Mouse (Mus musculus) liver, embryonic 13.5 days (tissue): Measurements from ENCODE around the gene Kif16b. TPM values are rescaled to one million over a fixed set of nuclear protein-coding genes. Genes with fewer than 3 reads are reported as not detected.

Experiments
- ATAC-seq: fragments of 200-750 bp; cut with Nextera tagmentation; 2 replicates; pipeline ENCODE4 v1.8.0; 2017; ENCODE audit warnings: low read depth, mild to moderate bottlenecking, moderate number of reproducible peaks, moderate library complexity
- DNase-seq: peaks from one replicate; pipeline ENCODE4 v3.0.0; 2022
- H3K27ac ChIP-seq: fragments of 300-500 bp; sonication (generic); 2 replicates; pipeline ENCODE4 v1.5.1; 2015; ENCODE audit warnings: moderate library complexity, mild to moderate bottlenecking, inconsistent platforms
- H3K27me3 ChIP-seq: fragments of 300-500 bp; sonication (generic); 2 replicates; pipeline ENCODE4 v1.6.1; 2015; ENCODE audit warnings: mild to moderate bottlenecking, inconsistent platforms
- H3K36me3 ChIP-seq: fragments of 300-500 bp; sonication (generic); 2 replicates; pipeline ENCODE4 v1.6.1; 2015; ENCODE audit warnings: mild to moderate bottlenecking, inconsistent platforms
- H3K4me1 ChIP-seq: fragments of 300-500 bp; sonication (generic); replicated peaks from 2 replicates; pipeline ENCODE4 v1.6.1; 2015; ENCODE audit warnings: inconsistent platforms
- H3K4me2 ChIP-seq: fragments of 300-500 bp; sonication (generic); 2 replicates; pipeline ENCODE4 v1.6.1; 2015; ENCODE audit warnings: inconsistent platforms, mild to moderate bottlenecking, moderate library complexity
- H3K4me3 ChIP-seq: fragments of 300-500 bp; sonication (generic); replicated peaks from 2 replicates; pipeline ENCODE4 v1.5.1; 2015; ENCODE audit warnings: mild to moderate bottlenecking, inconsistent platforms
- H3K9ac ChIP-seq: fragments of 300-500 bp; sonication (generic); 2 replicates; pipeline ENCODE4 v1.6.1; 2015; ENCODE audit warnings: mild to moderate bottlenecking, inconsistent platforms
- H3K9me3 ChIP-seq: fragments of 300-500 bp; sonication (generic); replicated peaks from 2 replicates; pipeline ENCODE4 v1.6.1; 2016; ENCODE audit warnings: inconsistent platforms
- WGBS: fragments of 180-500 bp; shearing (Covaris S2); methylation state at CpG from one replicate; pipeline ENCODE4 v1.1.7; 2015; ENCODE audit not compliant: insufficient replicate concordance; 5-methylcytosine and 5-hydroxymethylcytosine counted together
- polyA plus RNA-seq: library from polyadenylated mRNA; unstranded; fragments of >200 nt; fragmentation: Nextera tagmentation; extraction: Ambion mirVana; gene quantifications from 2 replicates; pipeline ENCODE4 v1.2.1, GENCODE M21; 2015

Kif16b gene
- polyA plus RNA-seq, 1 experiment from 2014 or later: 2.9 TPM

DNA sequence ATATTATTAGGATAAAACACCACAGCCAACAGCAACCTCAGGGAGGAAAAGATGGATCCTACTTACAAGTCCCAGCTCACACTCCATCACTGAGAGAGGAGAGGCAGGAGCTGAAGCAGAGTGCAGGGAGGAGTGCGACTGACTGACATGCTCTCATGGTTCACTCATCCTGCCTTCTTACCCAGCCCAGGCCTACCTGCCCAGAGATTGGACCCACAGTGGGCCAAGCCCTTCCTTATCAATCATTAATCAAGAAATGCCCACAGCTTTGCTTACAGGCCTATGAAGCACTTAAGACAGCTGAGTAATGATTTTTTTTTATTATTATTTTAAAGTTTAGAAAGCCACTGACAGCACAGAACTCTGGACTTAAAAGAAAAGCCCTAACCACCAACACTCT, 7.6 kb downstream of the Kif16b start:
- H3K36me3 ChIP-seq: no peaks in the 10 kb centered on the region
- no peak for ATAC-seq
- no peak overlapping the region for H3K9ac ChIP-seq

DNA sequence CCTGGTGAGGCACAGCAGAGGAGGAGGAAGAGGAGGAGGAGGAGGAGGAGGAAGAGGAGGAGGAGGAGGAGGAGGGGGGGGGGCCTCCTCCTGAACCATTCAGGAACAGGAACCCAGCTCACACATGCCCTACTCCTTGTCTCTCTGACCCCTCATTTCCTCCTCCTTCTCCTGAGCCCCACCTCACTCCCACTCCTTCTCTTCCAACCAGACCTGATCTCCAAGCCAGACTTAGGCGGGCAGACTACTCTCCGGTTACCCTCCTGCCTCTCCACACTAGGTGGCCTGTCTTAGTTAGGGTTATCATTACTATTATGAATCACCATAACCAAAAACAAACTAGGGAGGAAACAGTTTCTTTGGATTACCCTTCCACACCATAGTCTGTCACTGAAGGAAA, 10.0 kb downstream of the Kif16b start:
- 59% methylated on average over 2 of the region's 2 CpGs for WGBS
- DNase-seq (no peak), ATAC-seq (peak; percentile 12; the same call in 1 of the 2 replicates)
- H3K9me3 ChIP-seq: no peaks in the 10 kb centered on the region
- H3K27ac ChIP-seq: no peak overlapping the region
- no peaks in the 10 kb centered on the region for H3K27me3 ChIP-seq
- H3K4me2 ChIP-seq: no peak overlapping the region
- H3K36me3 ChIP-seq: no peaks in the 10 kb centered on the region
- H3K4me1 ChIP-seq: no peaks in the 10 kb centered on the region
- no peak overlapping the region for H3K9ac ChIP-seq
- H3K4me3 ChIP-seq: no peak overlapping the region

More for the DNA sequence above, 7.6 kb downstream of the Kif16b start:
- H3K4me1 ChIP-seq: no peaks in the 10 kb centered on the region
- H3K9me3 ChIP-seq: no peaks in the 10 kb centered on the region
- H3K4me3 ChIP-seq: no peak overlapping the region
- H3K27me3 ChIP-seq: no peaks in the 10 kb centered on the region
- H3K4me2 ChIP-seq: no peak overlapping the region
- 71% methylated on average over 1 of the region's 1 CpGs for WGBS
- H3K27ac ChIP-seq: no peak overlapping the region
- no peak for DNase-seq

DNA sequence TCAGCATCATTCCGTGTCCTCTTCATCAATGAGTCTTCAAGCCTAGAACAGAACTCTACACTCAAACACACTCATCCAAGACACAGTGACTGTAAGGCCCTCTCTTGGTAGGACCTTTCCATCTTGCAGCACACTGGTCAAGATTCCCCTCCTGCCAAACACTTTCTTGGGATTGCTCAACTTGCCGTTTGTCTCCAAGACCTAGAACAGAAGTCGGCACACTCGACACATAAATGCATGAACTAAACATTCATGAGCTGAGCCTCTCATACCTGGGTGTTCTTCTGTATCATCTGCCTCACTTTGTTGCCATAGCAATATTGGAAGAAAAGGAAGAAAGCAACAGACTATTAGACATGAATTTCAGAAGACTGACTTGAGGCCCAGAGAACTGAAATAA, 16.9 kb downstream of the Kif16b start:
- no peak overlapping the region for H3K4me2 ChIP-seq
- no peak for ATAC-seq
- H3K36me3 ChIP-seq: no peaks in the 10 kb centered on the region
- 83% methylated on average over 4 of the region's 4 CpGs for WGBS
- no peak for DNase-seq
- H3K4me3 ChIP-seq: no peak overlapping the region
- H3K4me1 ChIP-seq: peaks cover 19% of the 10 kb centered on the region
- H3K27ac ChIP-seq: no peak overlapping the region
- H3K9ac ChIP-seq: no peak overlapping the region
- no peaks in the 10 kb centered on the region for H3K9me3 ChIP-seq
- H3K27me3 ChIP-seq: no peaks in the 10 kb centered on the region

DNA sequence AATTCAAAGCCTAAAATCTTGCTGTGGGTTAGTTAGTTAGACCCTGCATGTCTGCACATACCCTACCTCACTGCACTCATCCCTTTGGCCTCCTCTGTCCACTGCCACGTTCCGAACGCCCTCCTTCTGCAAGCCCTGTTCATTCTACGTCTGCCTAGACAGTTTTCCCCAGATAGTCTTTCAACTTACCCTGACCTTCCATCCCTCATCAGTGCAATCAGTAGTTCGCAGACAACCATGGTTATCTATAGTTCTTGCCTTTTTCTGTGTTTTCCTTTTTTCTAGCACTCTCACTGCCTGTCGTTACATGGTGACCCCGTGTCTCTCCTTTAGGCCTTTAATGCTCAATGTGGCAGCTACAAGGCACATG, 17.7 kb downstream of the Kif16b start:
- DNase-seq (no peak), ATAC-seq (0 out of 2 replicates have a peak, but pooled peaks have one; percentile 16)
- no peak overlapping the region for H3K9ac ChIP-seq
- H3K27ac ChIP-seq: no peak overlapping the region
- H3K4me1 ChIP-seq: peaks cover 23% of the 10 kb centered on the region
- no peaks in the 10 kb centered on the region for H3K36me3 ChIP-seq
- WGBS: 33% methylated on average over 7 of the region's 7 CpGs
- no peaks in the 10 kb centered on the region for H3K27me3 ChIP-seq
- no peaks in the 10 kb centered on the region for H3K9me3 ChIP-seq
- H3K4me2 ChIP-seq: no peak overlapping the region
- no peak overlapping the region for H3K4me3 ChIP-seq

DNA sequence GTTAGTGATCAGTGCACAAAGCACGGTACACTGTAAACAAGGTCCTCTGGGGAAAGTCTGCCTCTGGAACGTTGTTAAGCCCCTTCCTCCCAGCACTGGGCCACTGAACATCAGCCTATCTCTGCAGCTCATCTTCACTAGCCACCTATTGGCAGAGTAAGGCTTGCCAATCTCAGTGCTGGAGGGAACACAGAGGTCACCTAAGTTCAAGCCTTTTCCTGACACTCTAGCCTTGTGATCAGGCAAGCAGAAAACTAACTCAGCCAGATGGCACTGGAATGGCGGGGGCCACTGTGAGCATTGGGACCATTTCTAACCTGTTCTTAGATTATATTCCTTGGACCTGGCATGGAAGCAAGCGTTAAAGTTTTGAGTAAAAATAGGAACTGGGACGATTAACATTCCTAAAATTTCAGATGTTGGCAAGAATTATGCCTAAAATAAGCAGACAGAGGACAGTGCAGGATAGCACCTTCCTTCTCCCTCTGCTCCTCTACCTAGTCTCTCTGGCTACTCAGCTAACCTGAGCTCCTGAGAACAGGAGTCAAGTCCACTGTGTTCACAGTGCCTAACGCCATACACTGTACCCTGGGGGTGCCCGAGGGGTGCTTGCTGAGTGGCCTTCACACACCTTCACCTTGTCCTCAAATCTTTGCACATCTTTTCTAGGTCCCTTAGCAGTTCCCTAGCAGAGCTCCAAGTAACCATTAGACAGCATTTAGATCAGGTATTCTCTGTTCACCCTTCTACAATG, 18.3 kb downstream of the Kif16b start:
- H3K9ac ChIP-seq: no peak overlapping the region
- H3K4me2 ChIP-seq: no peak overlapping the region
- no peak overlapping the region for H3K4me3 ChIP-seq
- peaks cover 23% of the 10 kb centered on the region for H3K4me1 ChIP-seq
- WGBS: 58% methylated on average over 7 of the region's 7 CpGs
- H3K27me3 ChIP-seq: no peaks in the 10 kb centered on the region
- ATAC-seq (no peak), DNase-seq (no peak)
- H3K27ac ChIP-seq: no peak overlapping the region
- H3K9me3 ChIP-seq: no peaks in the 10 kb centered on the region
- H3K36me3 ChIP-seq: no peaks in the 10 kb centered on the region

DNA sequence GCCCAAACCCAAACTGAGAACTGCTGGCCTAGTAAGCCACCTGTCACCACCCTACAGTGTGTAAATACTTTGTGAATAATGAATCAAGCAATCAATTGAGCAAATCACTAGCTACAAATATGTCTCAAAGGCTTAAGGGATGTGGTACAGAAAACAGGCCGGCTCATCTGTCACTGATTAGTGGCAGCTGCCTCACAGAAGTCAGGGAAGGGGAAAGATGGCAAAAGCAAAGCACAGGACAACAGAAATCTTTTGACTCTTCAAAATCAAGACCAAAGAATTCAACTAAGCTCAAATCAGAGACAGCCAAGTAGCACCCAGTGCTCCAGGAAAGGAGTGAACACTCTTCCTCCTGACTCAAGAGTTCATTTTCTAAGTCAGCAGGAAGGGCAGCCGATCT, 18.9 kb downstream of the Kif16b start:
- Histone ChIP-seq H3K9ac (no peak overlapping the region), H3K27ac (no peak overlapping the region), H3K36me3 (no peaks in the 10 kb centered on the region), H3K27me3 (no peaks in the 10 kb centered on the region), H3K4me2 (no peak overlapping the region), H3K4me3 (no peak overlapping the region), H3K9me3 (no peaks in the 10 kb centered on the region), H3K4me1 (peaks cover 26% of the 10 kb centered on the region)
- 44% methylated on average over 2 of the region's 2 CpGs for WGBS
- ATAC-seq (no peak), DNase-seq (no peak)

DNA sequence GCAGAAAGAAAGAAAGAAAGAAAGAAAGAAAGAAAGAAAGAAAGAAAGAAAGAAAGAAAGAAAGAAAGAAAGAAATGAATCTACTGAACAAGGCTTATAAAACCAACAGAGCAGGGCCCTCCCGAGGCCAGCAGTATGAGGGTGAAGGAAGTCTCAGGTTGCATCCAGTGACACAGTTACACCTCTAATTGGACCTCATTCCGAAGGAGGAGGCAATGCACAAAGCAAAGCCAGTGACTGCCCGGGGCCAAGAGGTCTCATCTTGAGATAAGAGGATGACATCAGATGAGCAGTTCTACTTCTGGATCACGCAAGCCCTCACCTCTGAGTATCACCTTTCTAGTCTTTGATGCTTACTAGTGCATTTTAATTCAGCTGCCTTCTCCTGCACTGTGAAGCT, 20.2 kb downstream of the Kif16b start:
- Histone ChIP-seq H3K4me2 (no peak overlapping the region), H3K9ac (no peak overlapping the region), H3K9me3 (no peaks in the 10 kb centered on the region), H3K27me3 (no peaks in the 10 kb centered on the region), H3K4me1 (peaks cover 31% of the 10 kb centered on the region), H3K36me3 (no peaks in the 10 kb centered on the region), H3K4me3 (no peak overlapping the region), H3K27ac (no peak overlapping the region)
- ATAC-seq (no peak), DNase-seq (no peak)
- 39% methylated on average over 4 of the region's 4 CpGs for WGBS

DNA sequence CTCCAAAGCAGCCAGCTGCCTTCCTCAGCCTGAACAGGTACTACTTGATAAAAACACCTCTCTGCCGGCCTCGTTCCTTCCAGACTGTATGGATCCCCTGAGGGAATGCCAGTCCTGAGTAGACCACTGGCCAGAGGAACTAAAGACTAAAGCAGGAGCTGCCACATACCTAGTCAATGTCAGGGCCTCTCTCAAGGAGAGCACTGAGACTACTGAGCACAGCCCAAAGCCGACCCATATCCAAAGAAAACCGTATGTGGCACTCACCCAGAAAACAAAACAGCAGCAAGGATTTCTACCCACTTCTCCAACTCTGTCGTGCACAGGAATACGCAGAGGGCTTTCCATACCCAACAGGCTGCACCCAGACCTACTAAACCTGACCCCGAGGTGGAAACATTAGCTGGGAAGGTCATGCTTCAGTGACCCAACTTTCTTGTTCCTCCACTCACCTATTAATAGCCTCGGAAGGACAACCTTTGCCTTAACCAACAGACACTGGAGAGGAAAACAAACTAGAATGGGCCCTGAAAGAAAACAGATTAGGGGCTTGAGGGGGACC, 22.0 kb downstream of the Kif16b start:
- 60% methylated on average over 8 of the region's 8 CpGs for WGBS
- no peak for DNase-seq

DNA sequence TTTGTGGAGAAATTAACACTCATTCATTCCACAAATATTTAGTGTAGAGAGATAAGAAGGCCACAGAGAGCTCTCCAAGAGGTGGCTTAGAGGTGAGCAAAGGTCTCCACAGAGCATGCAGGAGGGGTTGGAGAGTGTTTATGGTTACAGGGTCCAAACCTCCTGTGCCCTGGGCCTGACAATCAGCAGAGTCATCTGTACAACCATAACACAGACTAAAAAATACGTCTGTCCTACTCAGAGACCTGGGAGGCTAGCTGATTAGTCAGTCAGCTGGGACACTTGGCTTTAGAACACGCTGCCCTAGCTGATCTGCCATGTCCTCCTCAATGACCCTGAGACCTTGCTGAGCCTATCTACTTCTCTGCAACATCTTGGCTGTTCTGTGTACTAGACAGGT, 24.7 kb downstream of the Kif16b start:
- Histone ChIP-seq H3K27me3 (no peaks in the 10 kb centered on the region), H3K4me3 (no peak overlapping the region), H3K9ac (no peak overlapping the region), H3K4me2 (no peak overlapping the region), H3K27ac (no peak overlapping the region), H3K36me3 (no peaks in the 10 kb centered on the region), H3K9me3 (no peaks in the 10 kb centered on the region), H3K4me1 (peaks cover 20% of the 10 kb centered on the region)
- WGBS: 67% methylated on average over 2 of the region's 2 CpGs
- ATAC-seq (peak; percentile 47; the same call in 1 of the 2 replicates), DNase-seq (no peak)

More for the DNA sequence above, 22.0 kb downstream of the Kif16b start:
- H3K4me1 ChIP-seq: peaks cover 31% of the 10 kb centered on the region
- H3K9me3 ChIP-seq: no peaks in the 10 kb centered on the region
- H3K9ac ChIP-seq: no peak overlapping the region
- H3K27me3 ChIP-seq: no peaks in the 10 kb centered on the region
- no peaks in the 10 kb centered on the region for H3K36me3 ChIP-seq
- ATAC-seq: no peak
- H3K4me3 ChIP-seq: no peak overlapping the region
- no peak overlapping the region for H3K27ac ChIP-seq
- no peak overlapping the region for H3K4me2 ChIP-seq

DNA sequence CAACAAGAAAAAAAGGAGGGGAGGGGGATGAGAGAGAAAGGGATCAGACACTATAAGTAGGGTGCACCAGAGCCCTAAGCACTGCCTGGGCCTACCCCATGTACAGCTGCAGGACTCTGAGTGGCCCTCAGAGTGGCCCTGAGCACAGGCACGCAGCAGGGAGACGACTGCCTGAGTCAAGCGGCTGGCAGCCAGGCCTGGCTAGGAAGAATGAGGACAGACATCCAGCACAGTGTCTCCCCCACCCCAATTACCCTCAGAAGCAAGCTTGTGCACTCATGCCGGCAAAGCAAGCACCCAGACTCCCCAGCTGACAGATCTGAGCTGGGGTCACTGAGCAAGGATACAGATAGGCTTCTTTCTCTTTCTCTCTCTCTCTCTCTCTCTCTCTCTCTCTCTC, 25.4 kb downstream of the Kif16b start:
- H3K4me1 ChIP-seq: peaks cover 15% of the 10 kb centered on the region; the same call in 1 of the 2 replicates
- ATAC-seq: peak; percentile 35; the same call in 1 of the 2 replicates
- no peak overlapping the region for H3K27ac ChIP-seq
- no peaks in the 10 kb centered on the region for H3K9me3 ChIP-seq
- H3K4me3 ChIP-seq: no peak overlapping the region
- H3K36me3 ChIP-seq: no peaks in the 10 kb centered on the region
- WGBS: 55% methylated on average over 4 of the region's 4 CpGs
- no peak for DNase-seq
- H3K9ac ChIP-seq: no peak overlapping the region
- no peaks in the 10 kb centered on the region for H3K27me3 ChIP-seq
- no peak overlapping the region for H3K4me2 ChIP-seq

DNA sequence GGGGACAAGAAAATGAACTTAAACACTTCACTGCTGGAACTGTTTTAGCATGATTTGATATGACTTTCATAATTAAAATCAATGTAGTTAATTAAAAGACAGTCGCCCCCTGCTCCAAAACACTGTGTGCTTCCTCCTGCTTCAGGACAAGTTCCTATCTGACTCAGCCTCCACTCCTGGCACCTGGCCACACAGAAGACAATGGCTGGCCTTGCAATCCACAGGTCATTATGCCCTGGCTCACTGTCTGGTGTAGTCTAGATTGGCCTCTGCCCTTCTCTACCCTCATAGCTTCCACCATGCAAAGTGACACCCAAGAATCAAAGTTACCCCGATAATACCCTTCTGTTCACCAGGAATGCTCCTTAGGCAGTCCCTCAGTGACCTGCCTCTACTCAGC, 26.8 kb downstream of the Kif16b start:
- Histone ChIP-seq H3K9ac (no peak overlapping the region), H3K36me3 (no peaks in the 10 kb centered on the region), H3K4me2 (no peak overlapping the region), H3K27ac (no peak overlapping the region), H3K4me1 (peaks cover 12% of the 10 kb centered on the region; the same call in 1 of the 2 replicates), H3K9me3 (no peaks in the 10 kb centered on the region), H3K27me3 (no peaks in the 10 kb centered on the region), H3K4me3 (no peak overlapping the region)
- ATAC-seq (no peak), DNase-seq (no peak)
- WGBS: 73% methylated on average over 2 of the region's 2 CpGs

DNA sequence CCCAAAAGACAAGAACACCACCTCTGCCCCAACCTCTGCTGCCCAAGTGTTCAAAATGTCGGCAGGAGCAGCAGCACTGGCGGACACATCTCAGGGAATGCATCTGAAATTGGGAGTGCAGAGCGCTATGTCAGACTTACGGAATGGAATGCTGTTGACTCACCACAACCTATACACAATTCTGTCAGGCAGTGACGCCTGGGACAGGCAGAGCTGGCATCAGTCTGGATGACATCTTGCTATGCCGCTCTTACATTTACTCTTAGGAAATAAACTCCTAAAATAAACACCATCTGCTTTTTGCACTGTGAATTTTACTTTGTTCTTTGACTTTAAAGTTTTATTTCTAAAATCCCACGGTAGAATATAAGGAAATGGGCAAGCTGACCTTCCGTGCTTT, 31.3 kb downstream of the Kif16b start:
- WGBS: 83% methylated on average over 8 of the region's 8 CpGs
- Histone ChIP-seq H3K27me3 (no peaks in the 10 kb centered on the region), H3K9ac (no peak overlapping the region), H3K4me3 (no peak overlapping the region), H3K4me1 (no peaks in the 10 kb centered on the region), H3K36me3 (peaks cover 1% of the 10 kb centered on the region; the same call in 1 of the 2 replicates), H3K27ac (no peak overlapping the region), H3K9me3 (no peaks in the 10 kb centered on the region), H3K4me2 (no peak overlapping the region)
- no peak for DNase-seq
- no peak for ATAC-seq
